Mouse (Mus musculus) right cerebral cortex, postnatal 10 days (tissue): ENCODE measurements around the gene Bmp2.

Source experiments
- DNase-seq, 2 experiments: peaks; one replicate each; pipeline ENCODE4 v3.0.0; 2021; ENCODE audit warnings: low spot score in 2 of 2

The Bmp2 gene

DNA sequence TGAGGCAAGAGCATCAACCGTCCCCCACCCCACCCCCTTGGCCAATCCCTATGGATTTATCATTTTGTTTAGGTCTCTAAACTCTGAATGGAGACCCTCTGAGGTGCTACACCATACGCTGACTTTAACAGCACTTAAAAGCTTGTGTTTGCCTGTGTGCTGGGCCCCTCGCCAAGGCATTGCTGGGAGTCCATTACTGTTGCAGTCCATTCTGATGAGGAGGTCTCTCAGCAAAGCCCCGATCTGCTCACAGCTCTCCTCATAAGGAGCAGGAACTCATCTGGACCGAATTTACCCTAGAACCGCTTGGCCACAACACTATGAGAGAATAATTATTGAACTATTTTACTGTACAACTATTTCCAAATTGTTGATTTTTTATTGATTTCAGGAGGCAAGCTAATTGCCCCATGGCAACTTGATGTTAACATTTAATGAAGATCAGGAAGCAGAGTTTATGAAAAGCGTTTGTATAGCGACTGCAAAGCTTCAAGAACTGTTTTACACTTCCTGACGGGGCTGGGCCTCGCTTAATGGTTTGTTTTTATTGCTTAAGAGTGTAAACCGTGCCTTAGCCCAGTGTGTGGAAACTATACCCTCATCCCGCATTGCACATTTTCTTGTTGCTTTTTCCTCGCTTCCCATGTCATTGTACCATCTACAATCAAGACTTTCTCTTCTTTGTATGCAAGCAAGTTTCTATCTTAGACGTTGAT, 14.2 kb downstream of the Bmp2 start:
- no peak for DNase-seq

DNA sequence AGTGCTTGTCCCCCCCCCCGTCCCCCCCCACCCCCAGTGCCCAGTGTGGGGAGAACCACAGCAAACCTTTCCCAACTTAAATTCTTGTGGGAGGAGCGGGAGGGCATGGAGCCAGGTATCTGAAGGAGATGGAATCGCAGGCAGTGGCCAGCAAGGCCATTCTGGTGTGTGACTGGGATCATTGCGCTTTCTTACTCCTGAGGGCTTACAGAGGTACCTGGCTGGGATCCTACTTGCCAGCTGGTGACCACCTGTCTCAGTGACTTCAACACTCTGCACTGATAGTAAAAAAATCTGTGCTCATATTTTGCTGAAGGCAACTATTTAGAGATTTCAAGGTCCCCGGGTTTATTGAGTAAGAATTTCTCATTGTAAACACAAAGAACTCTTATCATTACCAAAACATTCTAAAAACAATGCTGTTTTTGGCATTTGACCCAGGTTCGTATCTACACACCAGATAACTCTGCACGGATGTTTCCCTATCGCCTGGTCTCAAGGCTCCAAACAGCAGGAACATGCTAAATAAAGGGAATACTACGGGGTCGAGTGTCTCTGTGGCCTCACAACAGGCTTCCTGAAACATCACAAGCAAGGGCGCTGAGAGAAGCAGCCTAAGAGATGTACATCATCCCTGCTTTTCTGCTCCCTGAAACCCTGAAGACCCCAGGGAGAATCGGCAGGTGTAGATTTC, 39.8 kb downstream of the Bmp2 start:
- no peak for DNase-seq
